Mouse (Mus musculus): ENCODE data around the gene Tradd.

The Tradd gene

DNA sequence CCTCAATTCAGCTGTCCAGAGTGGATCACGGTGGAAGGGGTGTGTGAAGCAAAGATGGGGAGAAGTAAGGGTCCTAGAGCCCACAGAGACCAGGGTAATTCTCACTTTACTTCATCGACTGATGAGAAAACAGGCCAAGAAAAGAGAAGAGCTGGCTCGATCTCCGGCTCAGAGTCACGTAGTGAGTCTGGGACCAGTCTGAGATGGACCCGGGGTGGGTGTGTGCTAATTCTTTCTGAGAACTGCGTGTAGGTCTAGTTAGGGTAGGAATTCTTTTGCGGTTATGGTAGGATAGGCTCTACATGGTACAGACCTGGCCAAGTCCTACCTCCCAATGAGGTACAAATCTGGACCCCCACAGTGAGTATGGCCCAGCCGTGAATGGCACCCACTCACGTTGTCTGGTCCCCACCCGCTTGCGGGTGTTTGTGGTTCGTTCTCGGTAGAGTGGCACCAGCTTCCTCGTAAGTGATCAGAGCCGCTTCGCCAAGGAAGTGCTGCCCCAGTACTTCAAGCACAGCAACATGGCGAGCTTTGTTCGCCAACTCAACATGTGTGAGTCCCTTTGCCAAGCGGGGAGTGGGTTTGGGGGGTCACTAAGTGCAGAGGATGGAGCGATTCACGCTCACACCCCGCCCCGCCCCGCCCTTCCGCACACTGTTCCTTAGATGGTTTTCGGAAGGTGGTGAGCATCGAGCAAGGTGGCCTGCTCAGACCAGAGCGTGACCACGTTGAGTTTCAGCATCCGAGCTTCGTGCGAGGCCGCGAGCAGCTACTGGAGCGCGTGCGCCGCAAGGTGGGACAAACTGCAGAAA lies 5.9 kb upstream of the Tradd start:
- DNase-seq (ENCODE audit: low spot score in 2 of 2), result no peak

DNA sequence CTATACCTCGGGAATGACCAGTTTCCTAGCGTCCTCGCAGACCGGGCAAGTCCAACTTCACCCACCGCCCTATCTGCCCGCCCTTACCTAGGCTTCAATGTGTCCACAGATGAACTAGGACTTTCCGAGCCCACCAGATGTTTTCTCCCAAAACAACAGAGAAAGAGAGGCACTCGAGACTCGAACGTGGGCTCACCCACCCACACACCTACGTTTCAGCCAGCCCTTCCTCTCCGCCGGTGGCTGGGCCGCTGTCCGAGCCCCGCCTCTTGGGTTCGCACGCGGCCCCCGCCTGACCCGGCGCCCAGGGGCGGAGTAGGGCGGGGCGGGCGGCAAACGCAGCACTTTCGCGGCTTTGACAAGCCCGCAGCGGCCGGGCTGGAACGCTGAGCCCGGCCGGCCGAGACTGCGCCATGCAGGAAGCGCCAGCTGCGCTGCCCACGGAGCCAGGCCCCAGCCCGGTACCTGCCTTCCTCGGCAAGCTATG lies 5.1 kb upstream of the Tradd start, which contains the start of gene Hsf4:
Gene Hsf4 (plus strand): TSS at position 341 of the 487 bp plus-strand sequence.
- no peak for DNase-seq (ENCODE audit: low spot score in 2 of 2)

- DNase-seq (ENCODE audit: low spot score in 2 of 2), result no peak
These were observed 4.7 kb upstream of the Tradd start for GRCm38 (mm10) chr8:105269075-105269458.

DNA sequence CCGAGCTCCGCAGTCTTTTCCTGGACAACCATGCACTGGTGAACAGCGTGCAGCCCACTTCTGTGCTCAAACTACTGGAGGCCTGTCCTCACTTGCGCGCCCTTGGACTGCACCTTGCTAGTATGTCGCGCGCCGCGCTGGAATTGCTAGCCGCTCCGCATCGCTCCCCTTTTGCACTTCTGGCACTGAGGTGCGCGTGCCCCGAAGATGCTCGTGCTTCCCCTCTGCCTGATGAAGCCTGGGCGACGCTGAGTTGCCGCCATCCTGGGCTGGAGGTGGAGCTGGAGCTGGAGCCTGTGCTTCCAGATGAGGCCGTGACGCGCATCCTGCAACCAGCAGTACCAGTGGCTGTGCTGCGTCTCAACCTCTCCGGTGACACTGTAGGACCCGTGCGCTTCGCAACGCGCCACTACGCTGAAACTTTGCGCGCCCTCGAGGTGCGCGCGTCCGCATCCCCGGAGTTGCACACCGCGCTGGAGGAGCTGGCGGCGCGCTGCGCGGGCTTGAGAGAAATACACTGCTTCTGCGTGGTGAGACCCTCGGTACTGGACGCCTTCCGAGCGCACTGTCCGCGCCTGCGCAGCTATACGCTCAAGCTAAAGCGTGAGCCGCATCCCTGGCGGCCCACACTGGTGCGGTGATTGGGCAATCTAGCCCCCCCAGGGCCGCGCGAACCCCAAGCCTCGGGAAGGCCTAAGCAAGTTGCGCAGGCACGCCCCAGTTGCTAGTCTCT lies 4.1 kb upstream of the Tradd start:
- peak; percentile 61 to 71 for DNase-seq (ENCODE audit: low spot score in 2 of 2)

DNA sequence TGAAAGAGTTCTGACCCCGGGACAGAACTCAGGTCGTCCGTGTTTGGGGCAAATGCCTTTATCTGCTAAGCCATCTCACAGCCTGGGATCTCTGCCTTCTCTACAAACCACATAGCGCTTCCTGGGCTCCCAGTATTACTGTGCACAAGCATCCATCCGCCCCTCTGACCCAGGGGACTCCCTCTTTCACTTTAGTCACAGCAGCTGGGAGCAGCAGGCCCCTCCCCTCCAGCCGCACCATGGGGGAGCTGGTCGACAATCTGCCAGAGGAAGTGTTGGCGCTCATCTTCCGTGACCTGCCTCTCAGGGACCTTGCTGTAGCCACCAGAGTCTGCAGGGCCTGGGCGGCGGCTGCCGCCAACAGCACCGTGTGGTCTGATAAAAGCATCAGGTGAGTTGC lies 2.4 kb upstream of the Tradd start:
- DNase-seq (ENCODE audit: low spot score in 2 of 2), result no peak

DNA sequence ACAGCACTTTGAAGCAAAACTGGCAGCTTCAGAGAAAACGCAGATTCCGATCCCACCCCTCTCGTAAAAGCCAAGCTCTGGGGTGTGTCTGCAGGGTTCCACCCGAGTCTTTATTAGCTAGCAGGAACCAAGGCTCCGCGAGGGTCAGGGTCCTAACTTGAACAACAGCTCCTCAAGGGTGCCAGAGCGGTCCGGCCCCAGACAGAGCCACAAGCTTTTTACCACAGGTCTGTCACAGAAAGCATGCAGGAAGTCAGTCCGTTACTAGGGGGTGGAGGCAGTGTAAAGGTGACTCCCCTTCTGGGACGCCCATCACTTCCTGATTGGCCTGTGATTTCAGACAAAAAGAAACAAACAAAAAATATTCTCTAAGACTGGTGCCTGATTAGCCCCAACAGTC lies 719 bp upstream of the Tradd start:
- DNase-seq (ENCODE audit: low spot score in 2 of 2), result no peak

DNA sequence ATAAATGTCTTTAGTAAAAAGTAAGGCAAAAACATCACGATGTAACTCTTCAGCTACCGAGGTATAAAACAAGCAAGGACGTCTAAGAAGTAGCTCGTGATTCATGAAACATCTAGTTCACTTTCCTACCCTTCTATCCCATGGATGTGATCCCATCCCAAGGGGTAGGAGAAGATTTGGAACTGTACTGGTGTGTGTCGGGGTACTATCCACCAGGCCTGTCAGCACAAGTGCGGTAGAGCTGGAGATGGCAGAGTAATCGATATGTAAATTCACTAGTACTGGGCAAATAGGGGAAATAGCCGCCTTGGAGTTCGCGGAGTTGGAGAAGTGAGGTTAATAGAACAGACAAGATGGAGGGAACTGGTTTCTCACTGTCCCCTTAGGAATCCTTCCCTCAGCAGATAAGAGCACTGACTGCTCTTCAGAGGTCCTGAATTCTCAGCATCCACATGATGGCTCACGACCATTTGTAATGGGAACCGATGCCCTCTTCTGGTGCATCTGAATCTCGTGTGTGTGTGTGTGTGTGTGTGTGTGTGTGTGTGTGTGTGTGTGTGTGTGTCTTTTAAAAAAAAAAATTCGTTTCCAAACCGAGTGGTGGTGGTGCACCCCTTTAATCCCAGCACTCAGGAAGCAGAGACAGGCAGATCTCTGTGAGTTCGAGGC lies 1.0 kb downstream of the Tradd start:
- DNase-seq (ENCODE audit: low spot score in 2 of 2), result no peak

DNA sequence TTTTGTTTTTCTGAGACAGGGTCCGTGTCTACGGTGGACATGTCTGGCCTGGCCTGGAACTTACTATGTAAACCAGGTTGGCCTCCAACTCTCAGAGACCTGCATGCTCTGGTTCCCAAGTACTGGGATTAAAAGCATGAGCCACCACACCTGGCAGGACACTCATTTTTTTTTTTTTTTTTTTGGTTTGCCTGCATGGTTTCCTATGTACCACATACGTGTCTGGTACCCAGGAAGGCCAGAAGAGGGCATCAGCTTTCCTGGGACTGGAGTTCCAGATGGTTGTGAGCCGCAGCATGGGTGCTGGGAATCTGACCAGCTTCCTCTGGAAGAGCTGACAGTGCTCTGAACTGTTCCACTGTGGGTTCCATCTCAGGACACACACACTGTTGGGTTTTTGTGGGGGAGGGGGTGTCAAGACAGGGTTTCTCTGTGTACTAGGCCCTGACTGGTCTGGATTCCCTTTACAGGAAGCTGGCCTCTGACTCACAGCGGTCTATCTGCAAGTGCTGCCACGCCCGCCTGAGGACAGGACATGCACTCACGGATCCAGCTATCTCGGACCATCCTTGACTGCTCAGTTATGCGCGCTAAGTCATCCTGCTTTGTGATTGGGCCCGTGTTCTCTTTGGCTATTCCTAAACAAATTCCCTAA lies 3.0 kb downstream of the Tradd start:
- no peak for DNase-seq (ENCODE audit: low spot score in 2 of 2)

- DNase-seq (ENCODE audit: low spot score in 2 of 2), result no peak
These were observed 3.9 kb downstream of the Tradd start for GRCm38 (mm10) chr8:105260371-105261099.

GRCm38 (mm10) chr8:105259721-105260320 lies 4.6 kb downstream of the Tradd start:
- peak; percentile 56 to 63 for DNase-seq (ENCODE audit: low spot score in 2 of 2)

- DNase-seq (ENCODE audit: low spot score in 2 of 2), result no peak
These were observed 5.3 kb downstream of the Tradd start for GRCm38 (mm10) chr8:105258911-105259720.

GRCm38 (mm10) chr8:105257318-105258114 lies 6.9 kb downstream of the Tradd start:
- no peak for DNase-seq (ENCODE audit: low spot score in 2 of 2)

DNA sequence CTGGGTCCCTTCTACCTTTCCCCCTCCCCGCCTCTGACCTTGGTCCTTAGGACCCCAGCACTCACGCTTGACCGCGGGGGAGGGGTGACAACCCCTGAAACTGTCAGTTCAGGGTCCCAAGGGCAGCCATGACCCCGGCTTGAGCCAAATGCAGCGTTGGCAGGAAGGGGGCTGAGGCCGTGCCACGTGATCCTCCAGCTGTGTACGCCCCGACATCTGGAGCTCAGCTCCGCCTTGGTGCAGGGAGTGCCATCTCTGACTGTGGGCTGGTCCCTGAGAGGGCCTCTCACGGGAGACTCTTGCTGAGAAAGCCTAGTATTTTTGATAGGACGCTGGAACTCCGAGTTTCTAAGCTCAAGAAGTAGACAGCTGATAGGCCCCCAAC lies 9.5 kb downstream of the Tradd start, which contains the start of gene B3gnt9:
Gene B3gnt9 (minus strand): TSS at position 188 of the 385 bp plus-strand sequence.
- DNase-seq (ENCODE audit: low spot score in 2 of 2), result no peak

DNA sequence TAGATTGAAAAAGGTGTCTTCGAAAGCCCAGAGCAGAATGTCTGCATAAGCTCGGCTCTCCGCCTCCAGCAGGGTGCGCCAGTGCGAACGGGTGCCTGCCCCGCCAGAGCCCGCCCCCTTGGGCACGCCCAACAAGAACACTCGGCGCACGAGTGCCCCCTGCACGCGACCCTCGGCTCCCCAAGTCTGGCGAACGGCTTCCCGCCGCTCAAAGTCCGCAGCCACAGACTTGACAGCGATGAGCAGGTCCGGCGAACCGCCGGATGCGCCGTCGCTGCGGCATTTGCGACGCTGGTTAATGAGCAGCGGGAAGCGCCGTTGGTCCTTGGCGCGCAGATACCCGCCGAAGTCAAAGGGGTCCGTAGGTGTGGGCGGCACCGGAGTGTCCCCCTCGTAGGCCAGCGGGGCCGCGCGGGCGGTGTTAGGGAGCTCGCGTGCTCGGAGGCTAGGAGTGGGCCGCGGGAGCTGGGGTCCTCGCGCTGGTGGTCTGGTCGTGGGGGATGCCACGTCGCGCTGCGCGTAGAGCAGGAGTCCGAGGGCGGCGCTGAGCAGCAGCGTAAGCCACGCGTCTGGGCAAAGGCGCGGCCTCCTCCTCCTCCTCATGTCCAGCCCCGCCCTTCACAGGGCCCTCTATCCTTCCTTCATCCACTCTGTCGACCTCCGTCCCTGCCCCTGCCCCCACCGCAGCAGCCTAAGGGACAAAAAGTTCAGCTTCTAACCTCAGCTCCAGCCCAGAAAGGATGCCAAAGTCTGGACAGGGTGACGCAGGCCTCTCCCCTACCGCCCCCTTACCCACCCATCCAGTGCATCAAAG lies 10.1 kb downstream of the Tradd start:
- DNase-seq (ENCODE audit: low spot score in 2 of 2), result peak; percentile 80 to 82

- DNase-seq (ENCODE audit: low spot score in 2 of 2), result no peak
These were observed 10.7 kb downstream of the Tradd start for GRCm38 (mm10) chr8:105253766-105254151.

DNA sequence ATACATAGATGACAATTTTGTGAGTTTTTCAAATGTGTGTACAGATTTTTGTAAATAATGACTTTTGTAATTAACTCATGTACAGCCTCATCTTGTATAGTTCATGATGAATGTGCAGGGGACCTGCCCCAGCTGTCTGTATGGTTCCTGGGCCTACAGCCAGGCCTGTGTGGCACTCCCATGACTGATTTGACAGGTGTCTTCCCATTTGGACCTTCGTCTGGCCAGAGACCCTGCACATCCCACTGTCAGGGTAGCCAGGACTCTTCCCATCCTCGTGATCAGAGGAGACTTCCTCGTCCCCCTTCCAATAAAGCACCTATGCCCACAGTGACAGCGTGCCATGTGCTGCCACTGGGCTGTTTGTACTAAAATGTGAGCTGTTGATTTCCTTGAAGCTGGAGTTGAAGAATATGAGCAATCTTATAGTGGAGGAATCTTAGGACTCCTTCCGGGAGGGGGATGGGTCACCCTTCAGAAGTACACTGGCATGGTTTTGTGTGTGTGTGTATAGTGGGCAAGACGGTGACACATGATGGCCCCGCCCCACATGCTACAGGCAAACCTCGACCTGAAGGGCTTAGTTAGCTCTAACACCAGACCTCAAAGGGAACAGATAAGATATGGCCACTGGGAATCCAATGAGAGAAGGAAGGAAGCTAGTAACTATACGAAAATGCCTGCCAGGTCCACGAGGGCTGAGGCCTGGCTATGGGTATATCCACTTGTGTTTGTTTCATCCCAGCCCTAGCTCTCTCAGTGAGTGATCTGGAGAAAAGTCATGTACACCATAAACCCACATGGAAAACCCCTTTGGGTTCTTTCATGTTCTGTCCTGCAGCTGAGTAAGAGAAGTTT lies 11.5 kb downstream of the Tradd start:
- no peak for DNase-seq (ENCODE audit: low spot score in 2 of 2)

GRCm38 (mm10) chr8:105251954-105252353 lies 12.5 kb downstream of the Tradd start:
- DNase-seq (ENCODE audit: low spot score in 2 of 2), result no peak

Data from frontal cortex, postnatal 25 days (tissue).